Mouse (Mus musculus): Measurements from ENCODE around the gene Olfr524. TPM values are rescaled to one million over a fixed set of nuclear protein-coding genes. Genes with fewer than 3 reads are reported as not detected.

Gene Olfr524
- polyA plus RNA-seq, 1 experiment from 2014 or later = not detected

DNA sequence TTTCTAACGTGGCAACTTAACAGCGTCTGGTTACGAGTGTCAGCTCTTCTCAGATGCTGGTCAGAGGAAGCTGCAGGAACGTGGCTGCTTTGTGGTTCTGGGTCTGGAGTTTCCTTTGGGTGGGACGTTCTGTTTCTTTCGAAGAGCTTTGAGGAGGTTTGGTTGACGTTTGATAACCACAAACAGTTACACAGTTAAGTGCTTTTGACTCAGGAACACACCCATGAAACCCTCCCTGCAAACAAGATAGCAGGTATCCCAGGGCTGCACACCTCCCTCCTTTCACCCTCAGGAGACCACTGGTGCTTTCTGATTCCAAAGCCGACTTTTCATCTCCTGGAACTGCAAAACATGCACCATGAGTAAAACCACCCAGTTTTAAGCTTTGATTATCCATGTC, 2.4 kb upstream of the Olfr524 start:
- H3K27ac ChIP-seq = peak overlapping the region; percentile 6; the same call in 1 of the 2 replicates
- no peaks in the 10 kb centered on the region for H3K36me3 ChIP-seq
- peak; percentile 89 for ATAC-seq (ENCODE audit: low read depth)
- H3K9me3 ChIP-seq (replicated peaks) = no peaks in the 10 kb centered on the region
- H3K4me2 ChIP-seq = peak overlapping the region; percentile 15
- no peak overlapping the region for H3K9ac ChIP-seq
- 10% methylated on average over 8 of the region's 8 CpGs for WGBS (ENCODE audit: insufficient replicate concordance)
- H3K4me1 ChIP-seq (replicated peaks) = peaks cover 33% of the 10 kb centered on the region
- no peaks in the 10 kb centered on the region for H3K27me3 ChIP-seq
- DNase-seq = peak; percentile 55
- no peak overlapping the region for H3K4me3 ChIP-seq (replicated peaks)

DNA sequence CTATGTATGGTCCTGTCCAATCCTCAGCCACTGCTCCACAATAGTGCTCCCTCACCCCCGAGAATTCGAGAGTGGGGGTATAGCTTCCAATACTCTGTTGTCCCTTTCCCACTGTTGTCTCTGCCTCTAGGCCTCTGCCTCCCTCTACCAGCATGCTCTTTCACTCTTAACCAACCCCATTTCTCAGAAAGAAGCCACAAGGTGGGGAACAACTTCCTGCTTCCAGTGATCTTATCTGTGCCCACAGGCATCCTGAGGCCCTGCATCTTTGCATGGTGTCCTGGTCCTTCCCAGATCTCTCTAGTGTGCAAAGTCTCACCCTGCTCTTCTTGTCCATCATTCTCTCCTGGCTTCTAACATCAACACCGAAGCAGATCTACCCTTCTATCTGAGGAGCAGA, 1.1 kb upstream of the Olfr524 start:
- Histone ChIP-seq H3K9ac (no peak overlapping the region), H3K4me2 (no peak overlapping the region), H3K4me1 (replicated peaks) (peaks cover 33% of the 10 kb centered on the region), H3K27me3 (no peaks in the 10 kb centered on the region), H3K27ac (no peak overlapping the region), H3K4me3 (replicated peaks) (no peak overlapping the region), H3K36me3 (no peaks in the 10 kb centered on the region), H3K9me3 (replicated peaks) (no peaks in the 10 kb centered on the region)
- WGBS (ENCODE audit: insufficient replicate concordance) = 36% methylated on average over 3 of the region's 3 CpGs
- peak; percentile 37; the same call in 1 of the 2 replicates for ATAC-seq (ENCODE audit: low read depth)
- DNase-seq = no peak

DNA sequence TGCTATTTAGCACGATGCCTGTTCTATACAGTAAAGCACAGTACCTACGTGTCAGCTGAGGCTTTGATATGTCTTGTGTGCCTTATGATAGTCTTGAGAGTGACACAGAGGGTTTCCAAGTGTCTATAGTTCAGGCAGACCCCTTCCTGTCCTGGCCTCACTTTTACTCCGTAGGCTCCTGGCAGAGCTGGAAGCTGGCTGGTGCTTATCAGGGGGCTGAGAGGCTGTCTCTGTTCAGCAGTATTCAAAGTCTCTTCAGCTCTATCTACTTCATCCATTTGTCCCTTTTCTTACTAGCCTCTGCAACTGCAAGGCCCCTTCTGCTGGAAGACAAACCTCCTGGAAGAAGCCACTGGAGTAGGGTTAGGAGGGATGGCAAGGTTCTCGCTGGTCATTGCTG, 4.7 kb downstream of the Olfr524 start:
- no peak overlapping the region for H3K4me2 ChIP-seq
- H3K9ac ChIP-seq = no peak overlapping the region
- no peaks in the 10 kb centered on the region for H3K36me3 ChIP-seq
- no peak overlapping the region for H3K4me3 ChIP-seq (replicated peaks)
- no peaks in the 10 kb centered on the region for H3K9me3 ChIP-seq (replicated peaks)
- ATAC-seq (ENCODE audit: low read depth) (peak; percentile 67), DNase-seq (no peak)
- no peak overlapping the region for H3K27ac ChIP-seq
- 61% methylated on average over 4 of the region's 4 CpGs for WGBS (ENCODE audit: insufficient replicate concordance)
- H3K27me3 ChIP-seq = no peaks in the 10 kb centered on the region
- peaks cover 22% of the 10 kb centered on the region for H3K4me1 ChIP-seq (replicated peaks)

DNA sequence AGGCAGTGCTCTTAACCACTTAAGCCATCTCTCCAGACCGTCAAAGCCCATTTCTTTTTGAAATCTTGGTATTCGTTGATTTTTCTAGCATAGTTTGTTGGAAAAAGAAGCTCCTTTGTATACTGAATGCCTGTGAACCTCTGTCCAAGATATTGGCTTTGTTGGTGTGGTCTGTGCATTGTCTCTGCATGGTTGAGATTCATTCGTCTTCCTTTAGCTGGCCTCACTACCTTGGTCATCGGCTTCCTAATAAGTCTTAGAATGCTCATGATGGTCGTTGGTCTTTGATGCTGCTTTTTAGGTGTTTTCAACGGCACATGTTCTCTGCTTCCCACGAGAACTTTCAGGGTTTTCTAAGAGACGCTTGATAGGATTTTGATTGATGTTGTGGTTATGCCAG, 9.8 kb downstream of the Olfr524 start:
- Histone ChIP-seq H3K27me3 (no peaks in the 10 kb centered on the region), H3K4me2 (no peak overlapping the region), H3K27ac (no peak overlapping the region), H3K4me1 (replicated peaks) (peaks cover 9% of the 10 kb centered on the region), H3K9ac (no peak overlapping the region), H3K36me3 (no peaks in the 10 kb centered on the region), H3K4me3 (replicated peaks) (no peak overlapping the region), H3K9me3 (replicated peaks) (no peaks in the 10 kb centered on the region)
- DNase-seq (no peak), ATAC-seq (ENCODE audit: low read depth) (no peak)
- WGBS (ENCODE audit: insufficient replicate concordance) = 56% methylated on average over 8 of the region's 8 CpGs

DNA sequence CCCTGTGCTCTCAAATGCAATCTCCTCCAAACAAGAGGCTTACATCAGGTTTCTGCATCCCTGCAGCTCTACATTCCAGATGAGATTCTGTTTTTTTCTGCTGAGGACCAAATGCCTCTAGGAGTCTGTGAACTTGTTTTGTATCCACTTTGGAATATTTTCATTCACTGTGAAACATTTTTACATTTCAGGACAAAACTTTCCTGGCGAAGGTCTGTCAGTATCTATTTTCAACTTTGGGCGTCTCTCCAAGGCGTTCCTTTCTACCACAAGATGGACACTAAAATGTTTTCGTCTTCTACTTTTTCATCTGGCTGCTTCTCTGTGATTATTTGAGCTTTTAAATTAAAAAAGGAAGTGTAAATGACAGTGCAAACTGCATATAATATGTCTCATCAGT, 11.7 kb downstream of the Olfr524 start:
- Histone ChIP-seq H3K27ac (no peak overlapping the region), H3K9ac (no peak overlapping the region), H3K27me3 (no peaks in the 10 kb centered on the region), H3K36me3 (no peaks in the 10 kb centered on the region), H3K4me2 (no peak overlapping the region), H3K4me1 (replicated peaks) (no peaks in the 10 kb centered on the region; the same call in 1 of the 2 replicates), H3K4me3 (replicated peaks) (no peak overlapping the region), H3K9me3 (replicated peaks) (no peaks in the 10 kb centered on the region)
- DNase-seq (no peak), ATAC-seq (ENCODE audit: low read depth) (no peak)
- 64% methylated on average over 4 of the region's 4 CpGs for WGBS (ENCODE audit: insufficient replicate concordance)

DNA sequence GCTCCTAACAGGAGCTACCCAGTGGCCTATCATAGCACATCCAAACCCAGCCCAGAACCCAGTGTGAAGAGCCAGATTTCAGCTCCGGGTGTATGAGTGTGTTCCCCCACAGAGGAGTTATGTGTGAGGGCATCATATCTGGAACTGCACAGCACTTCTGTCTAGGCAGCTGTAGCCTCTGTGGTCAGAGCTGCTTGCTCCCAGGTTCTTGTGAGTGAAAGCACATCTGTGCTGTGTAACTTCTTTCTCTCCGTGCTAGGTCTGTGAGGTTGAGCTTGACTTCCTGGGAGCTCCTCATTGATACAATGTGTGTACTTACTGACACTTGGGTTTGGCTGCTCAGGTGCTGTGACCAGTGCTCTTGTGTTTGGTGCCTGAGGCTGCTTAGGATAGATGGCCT, 12.9 kb downstream of the Olfr524 start:
- DNase-seq (no peak), ATAC-seq (ENCODE audit: low read depth) (no peak)
- H3K27me3 ChIP-seq = no peaks in the 10 kb centered on the region
- no peaks in the 10 kb centered on the region for H3K36me3 ChIP-seq
- 48% methylated on average over 2 of the region's 2 CpGs for WGBS (ENCODE audit: insufficient replicate concordance)
- no peaks in the 10 kb centered on the region for H3K9me3 ChIP-seq (replicated peaks)
- H3K4me2 ChIP-seq = no peak overlapping the region
- no peak overlapping the region for H3K4me3 ChIP-seq (replicated peaks)
- H3K27ac ChIP-seq = no peak overlapping the region
- no peak overlapping the region for H3K9ac ChIP-seq
- no peaks in the 10 kb centered on the region; the same call in 1 of the 2 replicates for H3K4me1 ChIP-seq (replicated peaks)

DNA sequence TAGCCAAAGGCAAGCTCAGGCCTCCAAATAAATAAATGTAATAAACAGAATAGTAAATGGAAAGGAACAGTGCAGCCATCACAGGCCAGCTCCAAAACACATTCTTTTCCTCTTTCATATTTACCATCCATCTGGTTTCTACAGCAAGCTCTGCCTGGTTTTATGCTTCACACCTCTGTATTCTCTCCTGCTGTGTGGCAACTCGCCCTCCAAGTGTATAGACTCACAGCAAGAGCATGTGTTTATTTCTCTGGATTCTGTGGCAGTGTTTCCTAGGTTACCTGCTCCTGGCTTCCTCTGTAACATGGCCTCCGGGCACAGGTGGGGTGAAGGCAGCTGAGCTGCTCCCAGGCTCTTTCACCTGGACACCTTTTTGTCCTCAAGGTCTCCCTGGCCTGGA, 13.3 kb downstream of the Olfr524 start:
- H3K36me3 ChIP-seq = no peaks in the 10 kb centered on the region
- DNase-seq = no peak
- ATAC-seq (ENCODE audit: low read depth) = no peak
- no peaks in the 10 kb centered on the region; the same call in 1 of the 2 replicates for H3K4me1 ChIP-seq (replicated peaks)
- H3K9me3 ChIP-seq (replicated peaks) = no peaks in the 10 kb centered on the region
- no peak overlapping the region for H3K4me3 ChIP-seq (replicated peaks)
- H3K27me3 ChIP-seq = no peaks in the 10 kb centered on the region
- no peak overlapping the region for H3K9ac ChIP-seq
- WGBS (ENCODE audit: insufficient replicate concordance) = 35% methylated on average over 2 of the region's 2 CpGs
- H3K4me2 ChIP-seq = no peak overlapping the region
- no peak overlapping the region for H3K27ac ChIP-seq

DNA sequence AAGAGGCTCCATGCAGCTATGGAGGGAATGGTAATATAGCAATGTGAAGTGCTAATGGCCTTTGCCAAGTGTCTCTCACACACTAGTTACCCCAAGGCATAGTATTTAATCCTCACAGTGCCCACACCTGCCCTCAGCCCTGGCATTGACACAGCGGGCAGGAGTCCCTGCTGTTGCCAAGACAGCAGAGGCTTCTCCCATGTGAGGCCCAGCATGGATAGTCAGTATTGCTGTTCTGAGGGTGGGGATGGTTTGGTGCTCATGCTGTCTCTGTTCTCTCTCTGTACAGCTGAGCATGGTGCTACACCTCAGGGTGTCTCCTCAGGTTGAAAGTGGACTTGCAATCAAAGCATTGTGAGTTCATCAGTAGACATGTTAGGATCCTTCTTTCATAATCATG, 15.3 kb downstream of the Olfr524 start:
- Histone ChIP-seq H3K4me2 (no peak overlapping the region), H3K27ac (no peak overlapping the region), H3K9ac (no peak overlapping the region), H3K27me3 (no peaks in the 10 kb centered on the region), H3K4me1 (replicated peaks) (no peaks in the 10 kb centered on the region; the same call in 1 of the 2 replicates), H3K36me3 (no peaks in the 10 kb centered on the region), H3K9me3 (replicated peaks) (no peaks in the 10 kb centered on the region), H3K4me3 (replicated peaks) (no peak overlapping the region)
- DNase-seq (no peak), ATAC-seq (ENCODE audit: low read depth) (no peak)
- 63% methylated on average over 1 of the region's 1 CpGs for WGBS (ENCODE audit: insufficient replicate concordance)

DNA sequence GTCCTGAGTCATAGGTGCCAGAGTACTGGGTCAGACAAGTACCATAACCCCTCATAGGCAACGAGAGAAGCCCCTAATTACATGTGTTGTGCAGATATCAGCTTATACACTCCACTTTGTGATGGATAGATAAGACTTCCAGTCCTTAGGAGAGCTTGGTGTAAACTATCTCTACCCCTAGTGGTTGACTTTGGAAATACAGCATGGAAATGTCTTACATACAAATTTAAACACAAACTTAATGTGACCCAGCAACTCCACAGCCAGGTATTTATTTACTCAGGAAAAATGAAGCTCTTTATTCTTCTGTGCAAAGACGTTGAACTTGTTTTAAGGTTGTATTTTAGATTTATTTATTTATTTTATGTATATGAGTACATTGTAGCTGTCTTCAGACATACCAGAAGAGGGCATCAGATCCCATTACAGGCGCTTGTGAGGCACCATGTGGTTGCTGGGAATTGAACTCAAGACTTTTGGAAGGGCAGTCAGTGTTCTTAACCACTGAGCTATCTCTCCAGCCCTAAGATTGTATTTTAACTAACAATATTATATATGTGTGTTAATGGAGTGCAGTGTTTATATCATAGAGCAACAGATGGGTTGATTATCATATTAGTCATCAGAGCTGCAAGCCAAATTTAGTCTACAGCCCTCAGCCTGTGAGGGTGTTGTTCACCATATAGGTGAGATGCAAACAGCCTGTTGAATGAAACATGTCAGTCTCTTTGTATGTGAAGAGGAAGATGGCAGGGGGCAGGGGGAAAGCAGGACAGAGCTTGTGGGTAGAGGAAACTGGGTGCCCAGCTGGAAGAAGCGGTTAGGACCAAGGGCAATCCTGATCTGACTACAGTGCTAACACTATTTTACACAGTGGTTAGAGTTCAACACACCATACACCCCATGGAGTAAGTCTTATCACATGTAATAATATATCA, 17.1 kb downstream of the Olfr524 start:
- Histone ChIP-seq H3K9ac (no peak overlapping the region), H3K9me3 (replicated peaks) (no peaks in the 10 kb centered on the region), H3K27ac (no peak overlapping the region), H3K27me3 (no peaks in the 10 kb centered on the region), H3K4me1 (replicated peaks) (no peaks in the 10 kb centered on the region; the same call in 1 of the 2 replicates), H3K36me3 (no peaks in the 10 kb centered on the region), H3K4me2 (no peak overlapping the region), H3K4me3 (replicated peaks) (no peak overlapping the region)
- 39% methylated on average over 4 of the region's 4 CpGs for WGBS (ENCODE audit: insufficient replicate concordance)
- DNase-seq = no peak
- peak; percentile 66; the same call in 1 of the 2 replicates for ATAC-seq (ENCODE audit: low read depth)

DNA sequence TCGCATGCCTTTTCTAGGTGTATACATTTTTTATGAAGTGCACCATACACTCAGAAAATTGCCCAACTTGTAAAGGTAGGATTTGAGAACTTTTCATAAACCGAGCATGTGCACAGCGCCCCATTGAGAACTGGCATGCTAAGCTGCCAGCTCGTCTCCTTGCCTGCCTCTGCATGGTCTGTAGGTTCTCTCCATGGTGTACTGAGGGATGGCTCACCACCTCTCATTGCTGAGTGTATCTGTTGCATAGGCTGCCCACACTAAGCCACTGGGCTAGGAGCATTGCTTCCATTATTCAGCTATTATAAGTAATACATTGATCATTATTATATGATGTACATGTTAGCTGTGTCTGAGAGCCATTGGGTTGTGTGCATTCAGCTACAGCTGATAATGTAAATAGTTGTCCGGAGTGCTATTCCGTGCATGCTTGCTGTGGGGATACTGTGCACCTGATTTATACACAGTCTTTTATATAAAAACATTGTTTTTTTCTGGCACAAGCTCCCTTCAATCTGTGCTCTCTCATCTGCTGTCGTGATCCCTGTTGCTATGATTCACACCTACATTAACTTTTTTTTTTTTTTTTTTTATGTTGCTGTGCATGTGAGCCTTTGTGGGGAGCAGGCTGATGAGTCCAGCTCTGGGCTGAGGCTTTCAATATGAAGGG, 17.9 kb downstream of the Olfr524 start:
- H3K4me3 ChIP-seq (replicated peaks) = no peak overlapping the region
- no peak overlapping the region for H3K27ac ChIP-seq
- no peaks in the 10 kb centered on the region for H3K27me3 ChIP-seq
- DNase-seq (no peak), ATAC-seq (ENCODE audit: low read depth) (no peak)
- H3K4me1 ChIP-seq (replicated peaks) = no peaks in the 10 kb centered on the region; the same call in 1 of the 2 replicates
- H3K9ac ChIP-seq = no peak overlapping the region
- 63% methylated on average over 7 of the region's 7 CpGs for WGBS (ENCODE audit: insufficient replicate concordance)
- no peak overlapping the region for H3K4me2 ChIP-seq
- H3K9me3 ChIP-seq (replicated peaks) = no peaks in the 10 kb centered on the region
- no peaks in the 10 kb centered on the region for H3K36me3 ChIP-seq

DNA sequence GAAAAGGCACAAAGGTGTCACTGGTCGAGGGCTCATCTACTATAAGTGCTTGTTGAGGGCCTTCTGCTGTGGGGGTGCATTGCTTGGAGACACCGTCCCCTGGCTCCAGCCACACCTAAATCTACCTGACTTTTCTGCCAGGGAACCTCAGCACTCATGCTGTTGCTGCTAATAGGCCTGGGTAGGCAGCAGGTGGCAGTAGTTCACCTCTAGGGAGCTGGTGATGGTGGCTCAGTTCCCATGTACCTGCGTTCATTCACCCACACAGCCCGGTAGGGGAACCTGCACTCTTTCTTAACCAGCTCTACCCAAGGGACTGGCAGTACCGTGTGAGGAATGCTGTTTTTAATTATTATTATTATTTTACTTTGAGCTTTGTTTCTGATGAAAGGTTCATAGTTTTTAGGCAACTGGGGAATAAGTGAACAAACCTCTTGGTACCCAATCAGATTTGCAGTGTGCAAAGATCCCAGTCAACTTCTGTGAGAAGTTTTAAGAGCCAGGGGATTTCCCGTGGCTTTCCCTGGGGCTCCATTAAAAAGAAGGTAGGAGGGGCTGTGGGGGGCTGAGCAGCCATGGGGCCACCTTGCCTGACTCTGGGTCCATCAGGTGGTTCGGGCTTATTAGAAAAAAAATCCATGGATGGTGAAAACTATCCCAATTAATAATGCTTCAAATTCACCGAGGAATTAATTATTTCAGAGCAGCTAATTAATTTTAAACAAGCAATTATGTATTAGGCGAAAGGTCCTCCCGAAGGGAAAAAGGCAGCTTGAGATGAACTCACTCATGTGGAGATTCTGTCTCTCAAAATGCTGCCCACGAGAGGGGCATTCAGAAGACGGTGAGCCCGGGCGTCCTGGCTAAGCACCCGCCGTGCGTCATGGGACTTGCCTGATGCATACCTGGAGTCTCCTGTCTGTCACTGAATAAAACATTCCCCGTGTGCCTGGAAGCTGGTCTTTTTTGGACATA, 18.8 kb downstream of the Olfr524 start:
- DNase-seq (no peak), ATAC-seq (ENCODE audit: low read depth) (no peak)
- H3K4me2 ChIP-seq = no peak overlapping the region
- no peak overlapping the region for H3K4me3 ChIP-seq (replicated peaks)
- 55% methylated on average over 18 of the region's 18 CpGs for WGBS (ENCODE audit: insufficient replicate concordance)
- H3K36me3 ChIP-seq = no peaks in the 10 kb centered on the region
- no peak overlapping the region for H3K9ac ChIP-seq
- H3K4me1 ChIP-seq (replicated peaks) = no peaks in the 10 kb centered on the region; the same call in 1 of the 2 replicates
- no peaks in the 10 kb centered on the region for H3K27me3 ChIP-seq
- no peak overlapping the region for H3K27ac ChIP-seq
- H3K9me3 ChIP-seq (replicated peaks) = no peaks in the 10 kb centered on the region
